Mouse (Mus musculus) lung, embryonic 16.5 days (tissue): ENCODE measurements around the gene Atp13a3. TPM values are rescaled to one million over a fixed set of nuclear protein-coding genes. Genes with fewer than 3 reads are reported as not detected.
"Not testable (repeated sequence)": the region's sequence is repeated elsewhere in the genome, so short reads cannot be mapped to it uniquely, and the experiment has no call there.

ENCODE experiments used
- ATAC-seq: fragments of 200-750 bp; cut with Nextera tagmentation; 2 replicates; pipeline ENCODE4 v1.8.0; 2017; ENCODE audit warnings: low read depth, mild to moderate bottlenecking, moderate library complexity
- H3K27ac ChIP-seq: fragments of 300-500 bp; sonication (generic); 2 replicates; pipeline ENCODE4 v1.5.1; 2014; ENCODE audit warnings: mild to moderate bottlenecking, control low read depth, low read length
- H3K27me3 ChIP-seq: fragments of 300-500 bp; sonication (generic); 2 replicates; pipeline ENCODE4 v1.6.1; 2014; ENCODE audit warnings: low read depth, low read length, mixed read lengths; ENCODE audit not compliant: control insufficient read depth, insufficient read depth
- H3K36me3 ChIP-seq: fragments of 300-500 bp; sonication (generic); 2 replicates; pipeline ENCODE4 v1.6.1; 2014; ENCODE audit warnings: low read length; ENCODE audit not compliant: control insufficient read depth, insufficient read depth
- H3K4me1 ChIP-seq: fragments of 300-500 bp; sonication (generic); replicated peaks from 2 replicates; pipeline ENCODE4 v1.6.1; 2014; ENCODE audit warnings: low read length, mixed read lengths; ENCODE audit not compliant: control insufficient read depth, insufficient read depth
- H3K4me2 ChIP-seq: fragments of 300-500 bp; sonication (generic); 2 replicates; pipeline ENCODE4 v1.6.1; 2014; ENCODE audit warnings: low read depth, low read length, control low read depth
- H3K4me3 ChIP-seq: fragments of 300-500 bp; sonication (generic); 2 replicates; pipeline ENCODE4 v1.5.1; 2014; ENCODE audit warnings: mild to moderate bottlenecking, low read length, control low read depth
- H3K9ac ChIP-seq: fragments of 300-500 bp; sonication (generic); 2 replicates; pipeline ENCODE4 v1.6.1; 2014; ENCODE audit warnings: low read length, control low read depth
- H3K9me3 ChIP-seq: fragments of 300-500 bp; sonication (generic); 2 replicates; pipeline ENCODE4 v1.6.1; 2016; ENCODE audit warnings: low read length; ENCODE audit not compliant: control insufficient read depth
- WGBS: fragments of 180-500 bp; shearing (Covaris S2); extraction: QIAGEN DNeasy Blood & Tissue Kit; methylation state at CpG from one replicate; pipeline ENCODE4 v1.1.7; 2014; 5-methylcytosine and 5-hydroxymethylcytosine counted together
- polyA plus RNA-seq: library from polyadenylated mRNA; unstranded; fragments of >200 nt; fragmentation: Nextera tagmentation; extraction: Ambion mirVana; gene quantifications from 2 replicates; pipeline ENCODE4 v1.2.1, GENCODE M21; 2015

The Atp13a3 gene
- polyA plus RNA-seq: 12.0 and 12.5 TPM in 2 replicates

GRCm38 (mm10) chr16:30405925-30406670, at the start of gene Atp13a3:
Atp13a3 (minus strand) TSS chr16:30405975.
- Histone ChIP-seq H3K9me3 (no peaks in the 10 kb centered on the region), H3K9ac (no peak within 1 kb of the TSS), H3K4me3 (no peak within 1 kb of the TSS), H3K27ac (no peak within 1 kb of the TSS), H3K4me2 (no peak within 1 kb of the TSS), H3K36me3 (no peaks in the 10 kb centered on the region), H3K27me3 (no peaks in the 10 kb centered on the region), H3K4me1 (no peaks in the 10 kb centered on the region)
- 67% methylated on average over 11 of the region's 11 CpGs for WGBS
- ATAC-seq: no peak

DNA sequence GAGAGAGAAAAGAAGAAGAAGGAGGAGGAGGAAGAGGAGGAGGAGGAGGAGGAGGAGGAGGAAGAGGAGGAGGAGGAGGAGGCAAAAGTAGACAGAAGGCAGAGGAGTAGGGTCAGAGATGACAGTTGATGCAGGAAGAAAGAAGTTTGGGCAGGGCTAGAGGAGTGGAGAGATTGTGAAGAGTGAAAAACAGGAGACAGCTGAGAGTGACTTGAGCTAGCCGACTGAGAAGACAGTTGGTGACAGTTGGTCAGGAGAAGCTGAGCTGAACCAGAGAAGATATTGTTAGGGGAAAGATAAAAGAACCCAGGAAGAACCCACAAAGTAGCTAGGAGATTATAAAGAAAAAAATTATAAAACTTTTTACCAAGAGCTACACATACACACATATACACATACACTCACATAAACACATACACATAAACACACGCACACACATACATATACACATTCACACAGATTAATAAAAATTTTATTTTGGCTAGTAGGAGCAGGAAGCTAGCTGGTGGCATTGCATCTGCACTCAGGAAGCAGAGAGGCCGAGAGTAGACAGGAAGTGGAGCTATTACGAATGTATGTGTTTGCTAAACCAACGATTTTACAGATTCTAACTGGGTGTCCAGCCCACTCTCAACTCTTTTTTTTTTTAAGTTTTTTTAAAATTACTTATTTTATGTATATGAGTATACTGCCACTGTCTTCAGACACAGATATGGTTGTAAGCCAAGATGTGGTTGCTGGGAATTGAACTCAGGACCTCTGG, 47.6 kb upstream of the Atp13a3 start:
- Histone ChIP-seq H3K27me3 (no peaks in the 10 kb centered on the region), H3K27ac (no peak overlapping the region), H3K36me3 (no peaks in the 10 kb centered on the region), H3K4me3 (no peak overlapping the region), H3K9me3 (no peaks in the 10 kb centered on the region), H3K9ac (no peak overlapping the region), H3K4me2 (no peak overlapping the region), H3K4me1 (no peaks in the 10 kb centered on the region)
- WGBS: 36% methylated on average over 5 of the region's 5 CpGs
- ATAC-seq: no peak

- WGBS: 74% methylated on average over 2 of the region's 2 CpGs
- H3K9ac ChIP-seq, H3K27me3 ChIP-seq, H3K4me3 ChIP-seq, H3K36me3 ChIP-seq, H3K9me3 ChIP-seq, H3K4me2 ChIP-seq, H3K4me1 ChIP-seq, H3K27ac ChIP-seq, ATAC-seq: not testable (repeated sequence)
Measured at GRCm38 (mm10) chr16:30451174-30451573, 45.4 kb upstream of the Atp13a3 start.

GRCm38 (mm10) chr16:30449017-30449416, 43.2 kb upstream of the Atp13a3 start:
- no peaks in the 10 kb centered on the region for H3K27me3 ChIP-seq
- no peaks in the 10 kb centered on the region for H3K9me3 ChIP-seq
- H3K36me3 ChIP-seq: no peaks in the 10 kb centered on the region
- no peak overlapping the region for H3K4me3 ChIP-seq
- no peaks in the 10 kb centered on the region for H3K4me1 ChIP-seq
- no peak overlapping the region for H3K9ac ChIP-seq
- H3K27ac ChIP-seq: no peak overlapping the region
- 71% methylated on average over 1 of the region's 1 CpGs for WGBS
- ATAC-seq: no peak
- no peak overlapping the region for H3K4me2 ChIP-seq

- no peaks in the 10 kb centered on the region for H3K27me3 ChIP-seq
- 84% methylated on average over 3 of the region's 3 CpGs for WGBS
- ATAC-seq: no peak
- no peak overlapping the region for H3K4me2 ChIP-seq
- H3K9me3 ChIP-seq: no peaks in the 10 kb centered on the region
- H3K4me1 ChIP-seq: no peaks in the 10 kb centered on the region
- no peak overlapping the region for H3K4me3 ChIP-seq
- H3K9ac ChIP-seq: no peak overlapping the region
- H3K27ac ChIP-seq: no peak overlapping the region
- no peaks in the 10 kb centered on the region for H3K36me3 ChIP-seq
Measured at GRCm38 (mm10) chr16:30448169-30448568, 42.4 kb upstream of the Atp13a3 start.

DNA sequence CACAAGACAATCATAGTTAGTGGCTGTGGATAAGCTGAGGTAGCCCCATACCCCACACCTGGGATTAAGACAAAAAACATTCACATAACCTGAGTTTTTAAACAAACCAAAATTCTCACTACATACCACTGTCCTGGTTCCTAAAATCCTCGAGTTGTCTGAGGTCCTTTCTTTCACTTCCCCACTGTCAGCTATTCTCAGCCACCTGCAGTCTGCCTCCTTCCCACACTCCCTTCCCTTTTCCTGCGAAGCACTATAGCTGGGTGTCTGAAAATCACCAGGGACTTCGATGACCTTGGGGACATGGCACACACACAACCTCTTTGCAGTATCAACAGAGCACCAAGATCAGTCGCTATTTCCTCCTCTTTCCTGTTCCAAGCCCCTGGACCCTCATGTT, 41.9 kb upstream of the Atp13a3 start:
- WGBS: 54% methylated on average over 4 of the region's 4 CpGs
- Histone ChIP-seq H3K9me3 (no peaks in the 10 kb centered on the region), H3K4me2 (no peak overlapping the region), H3K4me3 (no peak overlapping the region), H3K27ac (no peak overlapping the region), H3K36me3 (no peaks in the 10 kb centered on the region), H3K4me1 (no peaks in the 10 kb centered on the region), H3K9ac (no peak overlapping the region), H3K27me3 (no peaks in the 10 kb centered on the region)
- no peak for ATAC-seq

GRCm38 (mm10) chr16:30443411-30443810, 37.6 kb upstream of the Atp13a3 start:
- Histone ChIP-seq H3K27ac (no peak overlapping the region), H3K9ac (no peak overlapping the region), H3K4me1 (no peaks in the 10 kb centered on the region), H3K4me3 (no peak overlapping the region), H3K27me3 (no peaks in the 10 kb centered on the region), H3K36me3 (no peaks in the 10 kb centered on the region), H3K4me2 (no peak overlapping the region), H3K9me3 (no peaks in the 10 kb centered on the region)
- 41% methylated on average over 8 of the region's 8 CpGs for WGBS
- no peak for ATAC-seq

DNA sequence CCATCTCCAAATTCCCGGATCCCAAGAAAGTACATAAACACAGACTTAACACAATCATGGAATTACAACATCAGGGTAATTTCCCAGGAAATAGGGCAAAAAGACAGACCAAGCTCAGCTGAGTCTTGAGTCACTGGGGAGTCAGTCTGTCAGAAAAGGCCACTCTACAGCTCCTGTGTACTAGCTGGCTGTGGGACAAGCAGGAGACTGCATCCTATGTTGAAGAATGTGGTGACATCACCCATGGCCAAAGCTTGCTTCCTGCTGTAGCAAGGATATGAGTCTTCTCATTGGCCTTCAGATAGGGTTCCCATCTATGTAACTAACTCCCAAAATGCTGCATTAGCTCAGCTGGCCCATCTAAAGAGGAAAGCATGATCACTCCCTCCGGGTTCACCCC, 36.7 kb upstream of the Atp13a3 start:
- Histone ChIP-seq H3K27me3 (no peaks in the 10 kb centered on the region), H3K4me2 (no peak overlapping the region), H3K27ac (no peak overlapping the region), H3K4me3 (no peak overlapping the region), H3K9ac (no peak overlapping the region), H3K4me1 (no peaks in the 10 kb centered on the region), H3K36me3 (no peaks in the 10 kb centered on the region), H3K9me3 (no peaks in the 10 kb centered on the region)
- 66% methylated on average over 2 of the region's 2 CpGs for WGBS
- ATAC-seq: no peak

- H3K9ac ChIP-seq: no peak overlapping the region
- no peaks in the 10 kb centered on the region for H3K9me3 ChIP-seq
- no peak overlapping the region for H3K27ac ChIP-seq
- WGBS: 71% methylated on average over 4 of the region's 4 CpGs
- H3K4me1 ChIP-seq: no peaks in the 10 kb centered on the region
- H3K27me3 ChIP-seq: no peaks in the 10 kb centered on the region
- no peak overlapping the region for H3K4me2 ChIP-seq
- H3K36me3 ChIP-seq: no peaks in the 10 kb centered on the region
- no peak for ATAC-seq
- H3K4me3 ChIP-seq: no peak overlapping the region
Measured at GRCm38 (mm10) chr16:30441409-30441808, 35.6 kb upstream of the Atp13a3 start.
